Mouse (Mus musculus) ES-Bruce4 (cell line): ENCODE results near the gene Kcnj9. TPM values are rescaled to one million over a fixed set of nuclear protein-coding genes. Genes with fewer than 3 reads are reported as not detected.
A peak's percentile ranks its signal among the peaks of the same experiment; 100 is the strongest.

Experiments
- H3K27ac ChIP-seq: 2 replicates; pipeline ENCODE4 v1.5.1; 2012; ENCODE audit warnings: low read length, inconsistent platforms; ENCODE audit not compliant: insufficient read depth
- H3K27me3 ChIP-seq: 2 replicates; pipeline ENCODE4 v1.6.1; 2012; ENCODE audit warnings: mild to moderate bottlenecking, low read length, inconsistent platforms; ENCODE audit not compliant: control insufficient read depth, poor library complexity, insufficient read depth, severe bottlenecking
- H3K36me3 ChIP-seq: 2 replicates; pipeline ENCODE4 v1.6.1; 2012; ENCODE audit warnings: inconsistent platforms, mild to moderate bottlenecking, low read length, moderate library complexity; ENCODE audit not compliant: control insufficient read depth, poor library complexity, insufficient read depth, severe bottlenecking
- H3K4me1 ChIP-seq: one replicate; pipeline ENCODE4 v1.8.1; 2011; ENCODE audit warnings: low read length; ENCODE audit not compliant: control insufficient read depth, insufficient read depth
- H3K4me3 ChIP-seq: 2 replicates; pipeline ENCODE4 v1.5.1; 2011; ENCODE audit warnings: low read depth, mild to moderate bottlenecking, low read length
- H3K9ac ChIP-seq: 2 replicates; pipeline ENCODE4 v1.6.1; 2012; ENCODE audit warnings: low read depth, mild to moderate bottlenecking, inconsistent platforms; ENCODE audit not compliant: poor library complexity, severe bottlenecking
- H3K9me3 ChIP-seq: replicated peaks from 2 replicates; pipeline ENCODE4 v1.6.1; 2012; ENCODE audit warnings: mild to moderate bottlenecking, low read length, inconsistent platforms; ENCODE audit not compliant: control insufficient read depth, poor library complexity, insufficient read depth, severe bottlenecking
- CTCF ChIP-seq: IDR thresholded peaks from one replicate; pipeline ENCODE4 v1.8.1; 2011; ENCODE audit warnings: low read depth, low read length
- EP300 ChIP-seq: IDR thresholded peaks from 2 replicates; pipeline ENCODE4 v1.6.1; 2011; ENCODE audit warnings: low read depth, low read length; ENCODE audit not compliant: insufficient read depth
- POLR2A ChIP-seq: IDR thresholded peaks from one replicate; pipeline ENCODE4 v1.8.1; 2011; ENCODE audit warnings: low read length; ENCODE audit not compliant: insufficient read depth
- polyA plus RNA-seq: library from polyadenylated mRNA; stranded (reverse); fragments of >200 nt; gene quantifications from 2 replicates; pipeline ENCODE4 v1.2.4, GENCODE M21; 2011; ENCODE audit warnings: low read depth; ENCODE audit not compliant: missing spikeins, insufficient read depth, insufficient read length

Kcnj9 gene
- polyA plus RNA-seq, 1 experiment: not detected

GRCm38 (mm10) chr1:172318424-172319035 lies 10.6 kb downstream of the Kcnj9 start:
- TF ChIP-seq EP300: no peak
- TF ChIP-seq POLR2A: no peak
- H3K4me3 ChIP-seq: no peak overlapping the region
- H3K27ac ChIP-seq: no peak overlapping the region
- no peaks in the 10 kb centered on the region for H3K27me3 ChIP-seq
- no peaks in the 10 kb centered on the region for H3K36me3 ChIP-seq
- H3K9me3 ChIP-seq: no peaks in the 10 kb centered on the region
- H3K9ac ChIP-seq: no peak overlapping the region
- peaks cover 7% of the 10 kb centered on the region for H3K4me1 ChIP-seq

GRCm38 (mm10) chr1:172317946-172318345 lies 11.2 kb downstream of the Kcnj9 start:
- H3K9me3 ChIP-seq: no peaks in the 10 kb centered on the region
- H3K9ac ChIP-seq: no peak overlapping the region
- H3K27me3 ChIP-seq: no peaks in the 10 kb centered on the region
- no peak overlapping the region for H3K4me3 ChIP-seq
- H3K36me3 ChIP-seq: no peaks in the 10 kb centered on the region
- H3K4me1 ChIP-seq: peaks cover 7% of the 10 kb centered on the region
- TF ChIP-seq POLR2A (no peak), EP300 (no peak), CTCF (peak; percentile 19)
- H3K27ac ChIP-seq: no peak overlapping the region

GRCm38 (mm10) chr1:172317431-172317830 lies 11.7 kb downstream of the Kcnj9 start:
- H3K4me1 ChIP-seq: peaks cover 7% of the 10 kb centered on the region
- H3K27ac ChIP-seq: no peak overlapping the region
- H3K9ac ChIP-seq: peak overlapping the region; percentile 5; the same call in 1 of the 2 replicates
- no peaks in the 10 kb centered on the region for H3K36me3 ChIP-seq
- peak overlapping the region; percentile 2 for H3K4me3 ChIP-seq
- no peaks in the 10 kb centered on the region for H3K27me3 ChIP-seq
- H3K9me3 ChIP-seq: no peaks in the 10 kb centered on the region
- TF ChIP-seq POLR2A: no peak
- TF ChIP-seq EP300: no peak
- no peak for TF ChIP-seq CTCF

- Histone ChIP-seq H3K36me3 (no peaks in the 10 kb centered on the region), H3K4me1 (peaks cover 7% of the 10 kb centered on the region), H3K9ac (no peak overlapping the region), H3K9me3 (no peaks in the 10 kb centered on the region), H3K4me3 (no peak overlapping the region), H3K27ac (no peak overlapping the region), H3K27me3 (no peaks in the 10 kb centered on the region)
- TF ChIP-seq EP300: peak; percentile 71
- TF ChIP-seq CTCF: no peak
Observed at GRCm38 (mm10) chr1:172314911-172315310, 14.2 kb downstream of the Kcnj9 start.

GRCm38 (mm10) chr1:172313613-172314411 lies 15.3 kb downstream of the Kcnj9 start:
- Histone ChIP-seq H3K36me3 (no peaks in the 10 kb centered on the region), H3K27me3 (no peaks in the 10 kb centered on the region), H3K9ac (no peak overlapping the region), H3K4me1 (peaks cover 6% of the 10 kb centered on the region), H3K9me3 (no peaks in the 10 kb centered on the region), H3K4me3 (no peak overlapping the region), H3K27ac (no peak overlapping the region)
- TF ChIP-seq CTCF (no peak), EP300 (no peak), POLR2A (no peak)
